Mouse (Mus musculus) CH12.LX (cell line): ENCODE measurements at regions not wholly inside any gene's neighbourhood (a gene's known extent, or its start where the extent isn't known, plus 50 kb on each side); places are given as distances from the start of the nearest gene placed in this dataset.

Experiments used
- DNase-seq: peaks from one replicate; pipeline ENCODE4 v3.0.0-alpha.2; 2013; ENCODE audit errors: extremely low read depth
- H3K27ac ChIP-seq: 2 replicates; pipeline ENCODE4 v1.5.1; 2012; ENCODE audit warnings: low read depth, mild to moderate bottlenecking, control low read depth, moderate library complexity; ENCODE audit not compliant: insufficient read depth
- H3K27me3 ChIP-seq: replicated peaks from 2 replicates; pipeline ENCODE3; 2012; ENCODE audit warnings: inconsistent platforms
- H3K36me3 ChIP-seq, 2 experiments: replicated peaks in 1 of 2; 2 replicates each; pipeline versions ENCODE3 to v1.6.1; 2012; ENCODE audit warnings: inconsistent platforms in 1 of 2, low read length in 1 of 2, mild to moderate bottlenecking in 1 of 2, mixed read lengths in 1 of 2, moderate library complexity in 1 of 2; ENCODE audit not compliant: control insufficient read depth in 1 of 2, insufficient read depth in 1 of 2
- H3K4me1 ChIP-seq, 2 experiments: 2 replicates each; pipeline ENCODE4 v1.6.1; 2012; ENCODE audit warnings: inconsistent platforms in 1 of 2, moderate library complexity in 1 of 2; ENCODE audit not compliant: insufficient read depth in 2 of 2, control insufficient read depth in 1 of 2
- H3K4me2 ChIP-seq: 2 replicates; pipeline ENCODE4 v1.6.1; 2012; ENCODE audit warnings: low read depth, mild to moderate bottlenecking, control low read depth; ENCODE audit not compliant: poor library complexity, insufficient read depth, severe bottlenecking
- H3K4me3 ChIP-seq, 3 experiments: fragments of 150-350 bp in 1 of 3; sonication (generic) in 1 of 3; replicated peaks in 1 of 3; 2 replicates each; pipeline versions ENCODE3 to v1.5.1; 2011 to 2012; ENCODE audit warnings: low read depth in 2 of 3, low read length in 2 of 3, mild to moderate bottlenecking in 2 of 3, moderate library complexity in 2 of 3, control low read depth in 1 of 3, improper control_type of control experiment in 1 of 3, inconsistent platforms in 1 of 3, mixed read lengths in 1 of 3; ENCODE audit not compliant: poor library complexity in 1 of 3
- H3K79me2 ChIP-seq: replicated peaks from 2 replicates; pipeline ENCODE4 v1.6.1; 2012; ENCODE audit warnings: mild to moderate bottlenecking, moderate library complexity; ENCODE audit not compliant: control insufficient read depth, poor library complexity, insufficient read depth, severe bottlenecking; ENCODE audit errors: extremely low read depth
- H3K9ac ChIP-seq: 2 replicates; pipeline ENCODE4 v1.6.1; 2012; ENCODE audit warnings: low read depth, mild to moderate bottlenecking, control low read depth, moderate library complexity; ENCODE audit not compliant: insufficient read depth
- H3K9me3 ChIP-seq: replicated peaks from 2 replicates; pipeline ENCODE3; 2012; ENCODE audit warnings: low read length, inconsistent platforms, mixed read lengths
- BHLHE40 ChIP-seq: IDR thresholded peaks from 2 replicates; pipeline ENCODE4 v1.6.1; 2011; ENCODE audit warnings: mild to moderate bottlenecking, low read depth, low read length, improper control_type of control experiment
- CHD2 ChIP-seq: IDR thresholded peaks from 2 replicates; pipeline ENCODE4 v1.6.1; 2011; ENCODE audit warnings: low read length, improper control_type of control experiment
- CTCF ChIP-seq, 2 experiments: IDR thresholded peaks in 1 of 2; conservative IDR thresholded peaks in 1 of 2; 2 replicates each; pipeline ENCODE4 v1.5.1; 2011 to 2012; ENCODE audit warnings: low read depth in 2 of 2, low read length in 2 of 2, improper control_type of control experiment in 1 of 2, inconsistent platforms in 1 of 2, mild to moderate bottlenecking in 1 of 2, moderate library complexity in 1 of 2
- ELF1 ChIP-seq: IDR thresholded peaks from 2 replicates; pipeline ENCODE4 v1.6.1; 2014; ENCODE audit warnings: low read depth, mild to moderate bottlenecking, inconsistent platforms, low read length, improper control_type of control experiment
- EP300 ChIP-seq: IDR thresholded peaks from 2 replicates; pipeline ENCODE4 v1.6.1; 2011; ENCODE audit warnings: low read length, improper control_type of control experiment
- GABPA ChIP-seq: IDR thresholded peaks from 2 replicates; pipeline ENCODE4 v1.6.1; 2012; ENCODE audit warnings: low read depth, low read length, improper control_type of control experiment, inconsistent platforms; ENCODE audit not compliant: insufficient replicate concordance
- HCFC1 ChIP-seq: IDR thresholded peaks from 2 replicates; pipeline ENCODE4 v1.6.1; 2012; ENCODE audit warnings: low read depth, mild to moderate bottlenecking, inconsistent platforms, low read length, improper control_type of control experiment
- IRF4 ChIP-seq: IDR thresholded peaks from 2 replicates; pipeline ENCODE4 v1.6.1; 2014; ENCODE audit warnings: low read depth, mild to moderate bottlenecking, inconsistent platforms, low read length, improper control_type of control experiment
- JUND ChIP-seq: conservative IDR thresholded peaks from 2 replicates; pipeline ENCODE4 v1.6.1; 2011; ENCODE audit warnings: low read depth, low read length, improper control_type of control experiment
- MEF2A ChIP-seq: IDR thresholded peaks from 2 replicates; pipeline ENCODE4 v1.6.1; 2014; ENCODE audit warnings: low read depth, mild to moderate bottlenecking, inconsistent platforms, low read length, improper control_type of control experiment, borderline replicate concordance
- NELFE ChIP-seq: IDR thresholded peaks from 2 replicates; pipeline ENCODE4 v1.6.1; 2011; ENCODE audit warnings: low read depth, low read length, improper control_type of control experiment
- PAX5 ChIP-seq: IDR thresholded peaks from 2 replicates; pipeline ENCODE4 v1.6.1; 2012; ENCODE audit warnings: low read length, inconsistent platforms, mixed read lengths
- SMC3 ChIP-seq: IDR thresholded peaks from 2 replicates; pipeline ENCODE4 v1.6.1; 2011; ENCODE audit warnings: low read depth, low read length, improper control_type of control experiment
- TBP ChIP-seq: conservative IDR thresholded peaks from 2 replicates; pipeline ENCODE4 v1.6.1; 2011; ENCODE audit warnings: low read depth, low read length, improper control_type of control experiment
- UBTF ChIP-seq: IDR thresholded peaks from 2 replicates; pipeline ENCODE4 v1.6.1; 2012; ENCODE audit warnings: low read depth, mild to moderate bottlenecking, inconsistent platforms, low read length, improper control_type of control experiment, moderate library complexity
- USF2 ChIP-seq: conservative IDR thresholded peaks from 2 replicates; pipeline ENCODE4 v1.6.1; 2011; ENCODE audit warnings: low read depth, low read length, improper control_type of control experiment
- ZC3H11A ChIP-seq: IDR thresholded peaks from 2 replicates; pipeline ENCODE4 v1.6.1; 2012; ENCODE audit warnings: low read depth, mild to moderate bottlenecking, inconsistent platforms, low read length, improper control_type of control experiment
- ZMIZ1 ChIP-seq: IDR thresholded peaks from 2 replicates; pipeline ENCODE4 v1.6.1; 2012; ENCODE audit warnings: low read depth, mild to moderate bottlenecking, inconsistent platforms, low read length, improper control_type of control experiment
- ZNF384 ChIP-seq: IDR thresholded peaks from 2 replicates; pipeline ENCODE4 v1.6.1; 2012; ENCODE audit warnings: low read depth, low read length, improper control_type of control experiment, inconsistent platforms
- dilution Hi-C: fragments of 300-500 bp; cut with MboI; formaldehyde crosslinking; loops from 2 replicates; pipeline ENCODE4 v1.14.3; 2020; ENCODE audit warnings: low sequenced_read_pairs; ENCODE audit not compliant: extremely low pct_unique_long_range_greater_than_20kb, extremely low pct_ligation_motif_present
- in situ Hi-C: fragments of 300-500 bp; cut with MboI; formaldehyde crosslinking; loops from 3 replicates; pipeline ENCODE4 v1.14.3; 2019; ENCODE audit warnings: low sequenced_read_pairs, low pct_ligation_motif_present, low pct_unique_long_range_greater_than_20kb, mixed read lengths

DNA sequence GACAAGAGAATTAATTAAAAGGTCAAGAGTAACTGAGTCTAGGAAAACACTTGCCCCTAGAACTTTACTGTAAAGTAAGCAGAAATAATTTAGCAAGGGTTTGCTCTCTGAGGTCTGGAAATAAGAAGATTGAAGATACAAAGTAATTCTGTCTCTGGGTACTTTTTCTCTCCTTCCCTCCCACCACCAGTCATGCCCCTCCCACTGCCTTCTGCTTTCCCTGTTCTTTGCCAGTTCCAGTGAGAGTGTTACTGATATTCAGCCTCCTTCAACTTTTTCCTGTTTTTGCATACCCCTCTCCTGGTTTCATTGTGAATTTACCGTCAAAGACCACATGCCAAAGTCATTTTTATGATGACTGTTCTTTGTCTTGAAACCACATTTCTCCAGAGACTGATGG, 472.1 kb upstream of the 4930578C19Rik start:
- Histone ChIP-seq H3K27ac (no peak overlapping the region), H3K4me3 (no peak overlapping the region), H3K9ac (no peak overlapping the region), H3K27me3 (no peaks in the 10 kb centered on the region), H3K4me1 (no peaks in the 10 kb centered on the region), H3K79me2 (no peaks in the 10 kb centered on the region), H3K9me3 (no peaks in the 10 kb centered on the region), H3K4me2 (no peak overlapping the region), H3K36me3 (no peaks in the 10 kb centered on the region)
- in situ Hi-C loops = no loop called here
- TF ChIP-seq MEF2A = no peak
- TF ChIP-seq ZC3H11A = no peak
- no peak for TF ChIP-seq JUND
- no peak for TF ChIP-seq ELF1
- dilution Hi-C loops = no loop called here
- DNase-seq = no peak

DNA sequence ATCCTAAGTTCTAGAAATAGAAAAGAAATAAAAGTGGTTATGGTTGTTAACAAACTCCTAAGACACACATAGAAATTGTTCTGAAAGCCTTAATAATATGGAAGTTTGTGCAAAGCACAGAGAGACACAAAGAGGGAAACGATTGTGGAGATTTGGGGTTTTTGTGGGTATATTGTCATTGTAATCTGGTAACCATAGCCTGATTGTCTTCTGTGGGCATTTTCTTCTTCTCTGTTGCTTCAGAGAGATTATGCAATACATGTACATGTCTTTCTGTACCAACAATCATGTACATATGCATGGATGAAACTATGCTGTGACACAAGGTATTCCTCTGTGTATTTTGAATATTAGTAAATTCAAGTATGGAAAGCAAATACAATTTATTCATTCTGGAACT, 461.9 kb upstream of the 4930578C19Rik start:
- Histone ChIP-seq H3K27me3 (no peaks in the 10 kb centered on the region), H3K4me1 (no peaks in the 10 kb centered on the region), H3K36me3 (no peaks in the 10 kb centered on the region), H3K4me3 (no peak overlapping the region), H3K9ac (no peak overlapping the region), H3K9me3 (no peaks in the 10 kb centered on the region), H3K79me2 (no peaks in the 10 kb centered on the region), H3K27ac (no peak overlapping the region), H3K4me2 (no peak overlapping the region)
- dilution Hi-C loops (no loop called here), in situ Hi-C loops (no loop called here)
- TF ChIP-seq TBP (no peak), ZMIZ1 (no peak), GABPA (no peak), CHD2 (no peak), PAX5 (no peak), SMC3 (no peak), CTCF (conservative IDR thresholded peaks at IDR 0.05 in 1 of 2, IDR thresholded peaks at IDR 0.05 in 1 of 2; ENCODE audit: low read depth in 2 of 2, low read length in 2 of 2) (no peak), MEF2A (no peak), NELFE (no peak), ELF1 (no peak), UBTF (no peak), ZNF384 (no peak), EP300 (no peak), USF2 (no peak), JUND (no peak), IRF4 (no peak), BHLHE40 (no peak), HCFC1 (no peak)
- DNase-seq = no peak
